Mouse (Mus musculus) granulocyte monocyte progenitor cell, adult 5-6 weeks (primary cell): ENCODE measurements around the gene Gm29776. TPM values are rescaled to one million over a fixed set of nuclear protein-coding genes. Genes with fewer than 3 reads are reported as not detected.

ENCODE experiments used
- ATAC-seq: replicated peaks from 2 replicates; pipeline ENCODE4 v1.8.0; 2016; ENCODE audit warnings: mild to moderate bottlenecking, moderate TSS enrichment, inconsistent platforms; ENCODE audit not compliant: poor library complexity, severe bottlenecking
- total RNA-seq, 2 experiments: library from RNA; stranded (forward) in 1 of 2; stranded (reverse) in 1 of 2; fragments of 200-712, 200-1000 nt in 1 of 2; fragments of >200 nt in 1 of 2; fragmentation: Nextera tagmentation in 1 of 2; gene quantifications; 2 replicates each; pipeline ENCODE4 v1.2.3; 2014 to 2017

The Gm29776 gene
- total RNA-seq (2014; fragmentation: Nextera tagmentation) (0.15 TPM in 1 of 2 replicates, not detected in the other), total RNA-seq (2017) (0.22 TPM in 1 of 2 replicates, not detected in the other)

DNA sequence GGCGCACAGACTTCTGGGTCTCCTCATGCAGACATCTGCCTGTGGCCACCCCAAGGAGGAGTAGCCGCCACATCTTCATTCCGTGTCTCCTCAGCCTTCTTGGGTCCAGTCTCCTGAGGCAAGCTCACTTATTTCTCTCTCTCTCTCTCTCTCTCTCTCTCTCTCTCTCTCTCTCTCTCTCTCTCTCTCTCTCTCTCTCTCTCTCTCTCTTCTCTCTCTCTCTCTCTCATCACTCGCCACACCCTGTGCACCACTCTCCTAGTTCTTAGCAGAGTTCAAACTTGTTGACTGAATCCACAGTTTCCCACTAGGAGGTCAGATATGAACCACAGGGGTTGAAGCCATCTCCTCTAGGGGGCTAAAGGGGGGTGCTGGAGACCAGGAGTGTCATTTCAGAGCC, at the start of gene Gm29776:
Gm29776 (minus strand) TSS at position 101 of the 400 bp plus-strand sequence.
- ATAC-seq = no peak

- ATAC-seq = no peak
Measured at GRCm38 (mm10) chr14:54746038-54746437, 47.4 kb upstream of the Gm29776 start.

GRCm38 (mm10) chr14:54744473-54744872, 45.8 kb upstream of the Gm29776 start:
- no peak for ATAC-seq

- ATAC-seq = no peak
Measured at GRCm38 (mm10) chr14:54742375-54742774, 43.7 kb upstream of the Gm29776 start.

- ATAC-seq = no peak
Measured at GRCm38 (mm10) chr14:54741721-54742120, 43.1 kb upstream of the Gm29776 start.

GRCm38 (mm10) chr14:54737634-54738033, 39.0 kb upstream of the Gm29776 start:
- no peak for ATAC-seq

DNA sequence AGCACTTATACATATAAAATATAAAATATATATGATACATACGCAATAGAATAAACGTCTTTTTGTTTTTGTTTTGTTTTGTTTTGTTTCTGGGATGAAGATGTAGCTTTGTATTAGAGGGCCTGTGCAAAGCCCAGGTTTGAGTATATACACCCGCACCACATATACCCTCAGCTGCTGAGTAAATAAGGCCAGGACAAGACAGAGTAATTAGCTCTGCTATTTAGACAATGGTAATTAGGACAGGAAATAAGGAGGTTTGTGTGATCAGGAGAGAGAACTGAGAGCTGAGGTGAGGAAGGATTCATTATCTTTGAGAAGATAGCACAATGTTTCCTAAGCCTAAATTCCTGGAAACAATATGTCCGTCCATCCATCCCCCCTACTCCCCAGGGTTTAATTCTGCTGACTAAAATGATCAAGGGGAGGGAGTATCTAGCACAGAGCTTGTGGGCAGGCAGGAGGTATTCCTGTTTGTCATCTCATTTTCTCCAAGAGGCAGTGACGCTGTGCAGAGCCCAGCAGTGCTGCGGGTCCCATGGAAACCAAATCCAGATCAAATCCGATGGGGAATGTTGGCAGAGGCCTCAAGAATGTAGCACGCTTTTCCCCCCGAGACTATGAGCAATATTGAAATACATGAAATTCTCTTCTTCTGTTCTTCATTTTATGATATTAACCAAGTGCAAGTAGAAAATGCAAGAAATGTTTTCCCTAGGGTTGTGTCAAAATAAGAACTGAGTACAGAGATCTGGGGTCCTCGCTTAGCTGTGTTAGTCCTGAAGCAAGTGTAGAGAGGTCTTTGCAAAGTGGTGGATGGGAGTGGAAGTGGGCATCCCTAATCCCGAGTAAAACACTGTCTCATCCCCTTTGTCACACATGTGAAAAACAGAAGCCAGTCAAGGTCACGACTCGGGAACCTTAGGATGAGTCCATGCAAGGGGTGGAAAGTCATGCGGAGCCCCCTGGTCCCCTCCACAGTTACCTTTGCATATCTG, 38.2 kb upstream of the Gm29776 start:
- ATAC-seq = no peak

- ATAC-seq = no peak
Measured at GRCm38 (mm10) chr14:54735221-54735620, 36.6 kb upstream of the Gm29776 start.

- no peak for ATAC-seq
Measured at GRCm38 (mm10) chr14:54734004-54734403, 35.4 kb upstream of the Gm29776 start.

- no peak for ATAC-seq
Measured at GRCm38 (mm10) chr14:54732206-54732605, 33.6 kb upstream of the Gm29776 start.

DNA sequence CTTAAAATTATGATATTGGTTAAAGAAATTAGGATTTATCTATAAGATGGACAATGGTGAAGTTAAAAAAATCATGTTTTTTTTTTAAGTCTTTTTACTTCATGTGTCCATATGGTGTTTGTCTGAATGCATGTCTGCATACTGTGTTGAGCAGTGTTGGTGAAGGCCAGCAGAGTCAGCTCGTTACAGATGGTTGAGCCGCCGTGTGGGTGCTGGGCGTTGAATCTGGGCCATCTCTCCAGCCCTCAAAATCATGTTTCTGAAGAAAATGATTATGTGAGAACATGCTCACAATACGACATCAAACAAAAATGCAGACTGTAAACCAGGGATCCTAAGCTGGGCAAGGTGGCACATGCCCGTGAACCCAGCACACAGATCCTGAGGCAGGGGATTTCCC, 31.7 kb upstream of the Gm29776 start:
- ATAC-seq = no peak

- ATAC-seq = no peak
Measured at GRCm38 (mm10) chr14:54728823-54729653, 30.4 kb upstream of the Gm29776 start.

DNA sequence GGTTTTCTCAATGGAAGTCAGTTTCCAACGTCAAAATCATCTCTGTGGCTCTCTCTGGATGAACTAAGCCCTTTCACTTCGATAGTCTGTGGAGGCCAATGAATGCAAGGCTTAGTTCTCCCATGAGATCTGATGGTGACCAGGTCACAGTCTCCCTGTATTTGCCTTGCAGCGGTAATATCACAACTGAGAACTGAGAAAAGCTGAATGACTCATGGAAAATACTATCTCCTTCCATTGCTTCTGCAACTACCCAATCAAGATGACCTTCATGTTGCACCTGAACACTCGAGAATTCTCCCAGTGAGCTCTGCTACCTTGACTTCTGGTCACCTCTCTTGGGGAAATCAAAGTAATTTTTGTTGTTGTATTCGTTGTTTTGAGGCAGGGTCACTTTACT, 28.9 kb upstream of the Gm29776 start:
- no peak for ATAC-seq

DNA sequence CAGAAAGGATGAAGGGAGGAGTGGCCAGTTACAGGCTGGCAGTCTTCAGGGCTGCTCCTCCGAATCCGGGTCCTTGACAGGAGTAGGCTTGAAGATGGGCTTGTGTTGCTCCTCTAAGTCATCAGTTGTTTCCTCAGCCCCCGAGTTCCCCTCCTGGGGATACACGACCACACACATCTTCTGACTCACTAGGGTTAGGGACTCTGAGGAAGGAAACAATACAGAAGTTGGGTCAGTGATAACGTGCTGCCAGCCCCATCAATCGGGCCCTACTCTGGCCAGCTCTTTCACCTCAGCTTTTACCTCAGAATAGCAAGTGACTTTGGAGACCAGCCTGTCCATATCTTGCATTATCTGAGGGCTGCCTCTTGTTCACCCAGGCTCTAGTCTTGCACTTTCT, 25.4 kb upstream of the Gm29776 start:
- peak; percentile 17; the same call in 1 of the 2 replicates for ATAC-seq

DNA sequence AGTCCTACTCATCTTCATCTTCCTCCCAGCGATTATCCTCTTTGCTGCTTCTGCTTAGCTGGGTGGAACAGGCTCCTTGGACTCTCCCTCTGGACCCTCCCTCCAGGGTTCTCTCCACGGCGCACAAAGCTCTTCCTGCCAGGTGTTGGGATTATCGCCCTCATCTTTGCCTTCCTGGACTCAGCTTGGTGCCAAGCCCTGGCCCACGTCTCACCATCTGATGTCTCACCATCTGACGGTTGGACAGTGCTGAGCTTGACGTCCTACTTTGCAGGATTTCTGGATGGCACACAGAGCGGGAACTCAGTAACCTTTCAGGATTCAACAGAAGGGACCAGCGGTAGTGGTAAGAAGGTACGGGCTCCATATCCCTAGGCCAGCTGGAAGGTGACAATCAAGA, 23.1 kb upstream of the Gm29776 start:
- no peak for ATAC-seq

DNA sequence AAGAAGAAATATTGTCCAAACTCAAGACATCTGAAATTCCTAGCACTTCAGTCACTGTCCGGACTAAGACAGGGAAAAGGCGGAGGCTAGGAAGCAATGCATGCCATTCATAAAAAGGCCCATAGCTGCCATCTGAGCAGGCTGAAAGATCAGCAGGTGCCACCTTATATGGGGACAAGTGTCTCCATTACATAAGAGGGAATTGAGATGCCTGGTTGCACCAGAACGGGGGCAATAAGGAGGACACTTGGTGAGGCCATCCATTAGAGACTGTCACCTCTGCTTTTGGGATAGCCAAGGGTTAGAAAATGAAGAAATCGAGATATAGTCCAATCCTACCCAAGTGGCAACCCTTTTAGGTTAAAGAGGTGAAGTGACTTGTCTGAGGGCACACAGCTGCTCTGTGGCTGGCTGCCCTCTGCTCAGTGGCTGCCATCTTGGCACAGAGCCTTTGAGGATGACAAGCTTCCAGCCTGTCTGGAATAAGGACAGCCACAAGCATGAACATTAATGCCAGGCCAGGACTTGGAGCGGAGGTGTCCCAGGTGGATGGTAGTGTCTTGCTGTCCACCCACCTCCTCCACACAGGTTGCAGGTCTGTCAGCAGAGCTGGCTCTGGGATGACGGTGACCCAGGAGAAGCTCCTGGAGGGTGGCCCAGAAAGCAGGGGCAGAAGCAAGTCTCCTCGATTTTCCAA, 22.2 kb upstream of the Gm29776 start:
- no peak for ATAC-seq

DNA sequence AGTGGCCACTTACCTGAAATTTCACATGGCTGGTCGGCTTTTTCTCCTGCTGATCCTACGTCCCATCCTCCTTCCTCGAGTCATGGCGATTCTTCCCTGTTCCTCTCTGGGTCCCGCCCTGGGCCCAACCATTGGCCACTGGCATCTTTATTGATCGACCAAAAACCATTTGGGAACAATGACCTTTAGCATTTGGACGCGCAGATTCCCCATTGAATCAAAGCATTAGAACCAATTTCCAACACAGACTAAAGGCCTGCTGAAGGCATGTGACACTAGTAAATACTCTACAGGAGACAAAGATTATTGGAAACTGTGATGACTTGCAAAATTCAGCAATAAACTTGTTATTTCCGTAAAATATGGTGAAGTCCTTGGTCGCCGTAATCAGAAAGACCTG, 21.4 kb upstream of the Gm29776 start:
- ATAC-seq = no peak

DNA sequence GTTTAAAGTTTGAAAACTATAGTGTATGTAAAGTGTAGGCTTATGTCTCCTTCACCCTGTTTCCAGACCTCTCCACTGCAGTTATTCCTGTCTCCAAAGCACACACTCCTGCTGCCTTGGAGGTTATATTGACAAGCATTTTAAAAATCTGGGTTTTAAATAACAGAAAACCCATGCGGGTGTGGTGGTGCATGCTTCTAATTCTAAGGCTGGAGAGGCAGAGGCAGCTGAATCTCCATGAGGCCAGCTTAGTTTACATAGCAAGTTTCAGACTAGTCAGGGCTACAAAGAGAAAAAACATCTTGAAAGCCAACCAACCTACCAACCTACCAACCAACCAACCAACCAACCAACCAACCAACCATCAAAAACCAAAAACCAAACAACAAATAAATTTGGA, 16.8 kb upstream of the Gm29776 start:
- ATAC-seq = no peak

DNA sequence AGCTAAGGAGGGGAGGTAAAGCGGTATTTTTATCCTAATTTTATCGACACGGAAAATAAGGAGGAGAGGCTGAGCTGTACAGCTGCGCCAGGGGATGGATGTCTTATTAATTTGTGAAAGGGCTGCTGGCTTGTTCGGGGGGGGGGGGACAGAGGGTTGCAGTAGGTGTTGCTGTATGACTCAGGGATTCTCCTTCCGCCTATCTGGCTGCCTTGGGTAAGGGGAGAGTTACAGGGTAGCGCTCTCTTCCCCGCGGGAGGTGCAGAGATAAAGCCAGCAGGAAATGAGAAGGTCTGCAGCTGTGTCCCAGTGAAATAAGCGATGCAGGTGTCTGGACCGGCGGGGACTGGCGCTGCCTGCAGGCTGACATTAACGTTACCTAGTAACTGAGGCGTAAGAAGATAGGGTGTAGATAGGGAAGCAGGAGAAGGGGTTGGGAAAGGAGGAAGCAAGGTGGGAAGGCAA, 16.0 kb upstream of the Gm29776 start:
- peak; percentile 43 for ATAC-seq

- peak; percentile 46 for ATAC-seq
Measured at GRCm38 (mm10) chr14:54714121-54714520, 15.5 kb upstream of the Gm29776 start.
